Mouse (Mus musculus) heart, embryonic 13.5 days (tissue): ENCODE measurements around the gene 6030445D17Rik. TPM values are rescaled to one million over a fixed set of nuclear protein-coding genes. Genes with fewer than 3 reads are reported as not detected.

Experiments
- ATAC-seq: fragments of 200-750 bp; cut with Nextera tagmentation; 2 replicates; pipeline ENCODE4 v1.8.0; 2017; ENCODE audit warnings: moderate TSS enrichment; ENCODE audit not compliant: insufficient number of reproducible peaks, low FRiP score, low TSS enrichment; ENCODE audit errors: extremely low read depth
- H3K27ac ChIP-seq: fragments of 300-500 bp; sonication (generic); replicated peaks from 2 replicates; pipeline ENCODE4 v1.5.1; 2015; ENCODE audit warnings: moderate library complexity, mild to moderate bottlenecking, inconsistent platforms
- H3K27me3 ChIP-seq: fragments of 300-500 bp; sonication (generic); replicated peaks from 2 replicates; pipeline ENCODE4 v1.6.1; 2015; ENCODE audit warnings: mild to moderate bottlenecking, inconsistent platforms
- H3K36me3 ChIP-seq: fragments of 300-500 bp; sonication (generic); 2 replicates; pipeline ENCODE4 v1.6.1; 2015; ENCODE audit warnings: mild to moderate bottlenecking, inconsistent platforms
- H3K4me1 ChIP-seq: fragments of 300-500 bp; sonication (generic); 2 replicates; pipeline ENCODE4 v1.6.1; 2015; ENCODE audit warnings: inconsistent platforms
- H3K4me2 ChIP-seq: fragments of 300-500 bp; sonication (generic); 2 replicates; pipeline ENCODE4 v1.6.1; 2015; ENCODE audit warnings: inconsistent platforms, mild to moderate bottlenecking, moderate library complexity
- H3K4me3 ChIP-seq: fragments of 300-500 bp; sonication (generic); 2 replicates; pipeline ENCODE4 v1.5.1; 2015; ENCODE audit warnings: moderate library complexity, mild to moderate bottlenecking, inconsistent platforms
- H3K9ac ChIP-seq: fragments of 300-500 bp; sonication (generic); 2 replicates; pipeline ENCODE4 v1.6.1; 2015; ENCODE audit warnings: inconsistent platforms, mild to moderate bottlenecking, moderate library complexity
- H3K9me3 ChIP-seq: fragments of 300-500 bp; sonication (generic); 2 replicates; pipeline ENCODE4 v1.6.1; 2016; ENCODE audit warnings: inconsistent platforms
- WGBS: fragments of 180-500 bp; shearing (Covaris S2); methylation state at CpG from one replicate; pipeline ENCODE4 v1.1.7; 2015; ENCODE audit warnings: mixed read lengths; 5-methylcytosine and 5-hydroxymethylcytosine counted together
- polyA plus RNA-seq: library from polyadenylated mRNA; unstranded; fragments of >200 nt; fragmentation: Nextera tagmentation; extraction: Ambion mirVana; gene quantifications from 2 replicates; pipeline ENCODE4 v1.2.1, GENCODE M21; 2015

Gene 6030445D17Rik
- polyA plus RNA-seq, 1 experiment from 2014 or later: not detected

GRCm38 (mm10) chr4:136441354-136442043, 20.6 kb upstream of the 6030445D17Rik start:
- Histone ChIP-seq H3K4me1 (peaks cover 18% of the 10 kb centered on the region), H3K27ac (no peak overlapping the region), H3K27me3 (no peaks in the 10 kb centered on the region), H3K9ac (no peak overlapping the region), H3K4me2 (no peak overlapping the region), H3K4me3 (no peak overlapping the region), H3K36me3 (no peaks in the 10 kb centered on the region), H3K9me3 (no peaks in the 10 kb centered on the region)
- ATAC-seq: no peak
- 50% methylated on average over 15 of the region's 15 CpGs for WGBS

GRCm38 (mm10) chr4:136444561-136444960, 17.5 kb upstream of the 6030445D17Rik start:
- 49% methylated on average over 4 of the region's 4 CpGs for WGBS
- H3K27ac ChIP-seq: no peak overlapping the region
- no peaks in the 10 kb centered on the region for H3K36me3 ChIP-seq
- H3K4me3 ChIP-seq: no peak overlapping the region
- no peak overlapping the region for H3K9ac ChIP-seq
- no peak for ATAC-seq
- H3K4me2 ChIP-seq: no peak overlapping the region
- H3K4me1 ChIP-seq: peaks cover 10% of the 10 kb centered on the region
- no peaks in the 10 kb centered on the region for H3K9me3 ChIP-seq
- H3K27me3 ChIP-seq: no peaks in the 10 kb centered on the region

- no peaks in the 10 kb centered on the region for H3K36me3 ChIP-seq
- no peak for ATAC-seq
- H3K4me3 ChIP-seq: no peak overlapping the region
- no peak overlapping the region for H3K27ac ChIP-seq
- peaks cover 18% of the 10 kb centered on the region for H3K4me1 ChIP-seq
- H3K9ac ChIP-seq: no peak overlapping the region
- no peaks in the 10 kb centered on the region for H3K9me3 ChIP-seq
- no peak overlapping the region for H3K4me2 ChIP-seq
- H3K27me3 ChIP-seq: no peaks in the 10 kb centered on the region
- WGBS: 76% methylated on average over 5 of the region's 5 CpGs
These were observed 12.3 kb upstream of the 6030445D17Rik start for GRCm38 (mm10) chr4:136449795-136450194.

- Histone ChIP-seq H3K9me3 (no peaks in the 10 kb centered on the region), H3K27me3 (no peaks in the 10 kb centered on the region), H3K4me2 (no peak overlapping the region), H3K36me3 (no peaks in the 10 kb centered on the region), H3K27ac (no peak overlapping the region), H3K4me1 (peaks cover 22% of the 10 kb centered on the region), H3K4me3 (no peak overlapping the region), H3K9ac (no peak overlapping the region)
- no peak for ATAC-seq
- WGBS: 66% methylated on average over 4 of the region's 4 CpGs
These were observed 11.8 kb upstream of the 6030445D17Rik start for GRCm38 (mm10) chr4:136450271-136450670.

- Histone ChIP-seq H3K4me1 (peaks cover 24% of the 10 kb centered on the region), H3K36me3 (no peaks in the 10 kb centered on the region), H3K27me3 (no peaks in the 10 kb centered on the region), H3K27ac (no peak overlapping the region; the same call in 1 of the 2 replicates), H3K4me2 (0 out of 2 replicates have a peak overlapping the region, but pooled peaks have one; percentile 6), H3K9me3 (no peaks in the 10 kb centered on the region), H3K4me3 (no peak overlapping the region), H3K9ac (no peak overlapping the region)
- ATAC-seq: no peak
- WGBS: 3% methylated on average over 6 of the region's 6 CpGs
These were observed 10.5 kb upstream of the 6030445D17Rik start for GRCm38 (mm10) chr4:136451564-136451963.

GRCm38 (mm10) chr4:136452286-136452685, 9.8 kb upstream of the 6030445D17Rik start:
- no peak for ATAC-seq
- Histone ChIP-seq H3K27me3 (no peaks in the 10 kb centered on the region), H3K36me3 (no peaks in the 10 kb centered on the region), H3K9ac (no peak overlapping the region), H3K27ac (no peak overlapping the region), H3K4me3 (no peak overlapping the region), H3K4me2 (no peak overlapping the region), H3K4me1 (peaks cover 27% of the 10 kb centered on the region), H3K9me3 (no peaks in the 10 kb centered on the region)
- WGBS: 82% methylated on average over 3 of the region's 3 CpGs

GRCm38 (mm10) chr4:136452792-136453191, 9.3 kb upstream of the 6030445D17Rik start:
- Histone ChIP-seq H3K4me1 (peaks cover 27% of the 10 kb centered on the region), H3K27me3 (no peaks in the 10 kb centered on the region), H3K9me3 (no peaks in the 10 kb centered on the region), H3K9ac (no peak overlapping the region), H3K27ac (no peak overlapping the region), H3K4me3 (no peak overlapping the region), H3K36me3 (no peaks in the 10 kb centered on the region), H3K4me2 (no peak overlapping the region)
- WGBS: 40% methylated on average over 5 of the region's 5 CpGs
- no peak for ATAC-seq

GRCm38 (mm10) chr4:136454850-136455260, 7.2 kb upstream of the 6030445D17Rik start:
- H3K9ac ChIP-seq: peak overlapping the region; percentile 45
- no peaks in the 10 kb centered on the region for H3K36me3 ChIP-seq
- peak overlapping the region; percentile 35 for H3K4me3 ChIP-seq
- 1% methylated on average over 10 of the region's 10 CpGs for WGBS
- no peak overlapping the region for H3K27ac ChIP-seq
- H3K4me2 ChIP-seq: peak overlapping the region; percentile 66
- no peak for ATAC-seq
- peaks cover 27% of the 10 kb centered on the region for H3K4me1 ChIP-seq
- no peaks in the 10 kb centered on the region for H3K9me3 ChIP-seq
- no peaks in the 10 kb centered on the region for H3K27me3 ChIP-seq

- Histone ChIP-seq H3K36me3 (no peaks in the 10 kb centered on the region), H3K27ac (no peak overlapping the region), H3K4me1 (peaks cover 18% of the 10 kb centered on the region), H3K4me3 (no peak overlapping the region), H3K4me2 (no peak overlapping the region), H3K9ac (no peak overlapping the region), H3K9me3 (no peaks in the 10 kb centered on the region), H3K27me3 (peaks cover 8% of the 10 kb centered on the region; the same call in 1 of the 2 replicates)
- ATAC-seq: no peak
- WGBS: 83% methylated on average over 6 of the region's 6 CpGs
These were observed 5.4 kb upstream of the 6030445D17Rik start for GRCm38 (mm10) chr4:136456516-136457218.

GRCm38 (mm10) chr4:136458276-136458675, 3.8 kb upstream of the 6030445D17Rik start:
- Histone ChIP-seq H3K9me3 (no peaks in the 10 kb centered on the region), H3K27ac (no peak overlapping the region), H3K9ac (no peak overlapping the region), H3K4me2 (no peak overlapping the region), H3K27me3 (peaks cover 12% of the 10 kb centered on the region), H3K36me3 (no peaks in the 10 kb centered on the region), H3K4me1 (peaks cover 24% of the 10 kb centered on the region), H3K4me3 (no peak overlapping the region)
- 78% methylated on average over 7 of the region's 7 CpGs for WGBS
- ATAC-seq: no peak

- Histone ChIP-seq H3K4me2 (no peak overlapping the region), H3K4me3 (no peak overlapping the region)
These were observed 2.8 kb upstream of the 6030445D17Rik start for GRCm38 (mm10) chr4:136459210-136459609.

More at GRCm38 (mm10) chr4:136459210-136459609, 2.8 kb upstream of the 6030445D17Rik start:
- H3K9ac ChIP-seq: no peak overlapping the region
- H3K36me3 ChIP-seq: no peaks in the 10 kb centered on the region
- peaks cover 32% of the 10 kb centered on the region for H3K4me1 ChIP-seq
- H3K27me3 ChIP-seq: peaks cover 19% of the 10 kb centered on the region
- no peak for ATAC-seq
- 78% methylated on average over 12 of the region's 12 CpGs for WGBS
- H3K9me3 ChIP-seq: no peaks in the 10 kb centered on the region
- H3K27ac ChIP-seq: no peak overlapping the region
